Mouse (Mus musculus) spleen, adult 2 months (tissue): ENCODE results near the gene Ica1l.

Experiments used
- CTCF ChIP-seq: fragments of 200-500 bp; IDR thresholded peaks from 2 replicates; pipeline ENCODE4 v1.5.1; 2011; ENCODE audit warnings: mild to moderate bottlenecking, inconsistent platforms; ENCODE audit not compliant: insufficient read depth, insufficient read length, insufficient replicate concordance; ENCODE audit errors: extremely low read depth
- POLR2A ChIP-seq: fragments of 200-500 bp; IDR thresholded peaks from 2 replicates; pipeline ENCODE4 v1.6.1; 2011; ENCODE audit warnings: low read depth, low read length, inconsistent platforms

- TF ChIP-seq POLR2A (no peak), CTCF (no peak)
These were observed 55.5 kb downstream of the Ica1l start for GRCm38 (mm10) chr1:59987399-59988040.
